Mouse (Mus musculus) neutrophil, adult 83 days (primary cell): ENCODE results near the gene Catspere2. TPM values are rescaled to one million over a fixed set of nuclear protein-coding genes. Genes with fewer than 3 reads are reported as not detected.

Experiments
- total RNA-seq, 2 experiments: library from RNA; stranded (reverse); gene quantifications; one replicate each; pipeline ENCODE4 v1.2.4; 2023

Gene Catspere2
- not detected for total RNA-seq

DNA sequence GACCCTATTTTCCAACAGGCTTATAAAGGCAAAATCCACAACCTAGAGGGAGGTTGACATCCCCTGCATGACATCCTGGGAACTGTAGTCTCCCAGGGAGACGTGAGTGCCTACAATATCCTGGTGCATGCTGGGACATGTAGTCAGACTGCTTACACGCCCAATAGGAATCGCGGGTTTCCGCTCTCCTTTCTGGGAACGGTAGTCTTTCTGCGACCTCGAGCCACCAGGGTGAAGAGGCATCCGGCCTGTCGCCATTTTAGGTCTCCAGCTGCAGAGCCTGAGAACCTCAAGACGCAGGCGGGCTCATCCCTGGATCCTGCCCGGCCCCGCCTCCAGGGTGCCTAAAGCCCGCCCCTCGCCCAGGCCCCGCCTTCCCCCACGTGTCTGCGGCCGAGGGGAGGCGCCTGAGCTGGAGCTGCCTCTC is at the start of gene Catspere2:
Gene Catspere2, plus strand, starts transcription at position 400 of the 427 bp plus-strand sequence.

DNA sequence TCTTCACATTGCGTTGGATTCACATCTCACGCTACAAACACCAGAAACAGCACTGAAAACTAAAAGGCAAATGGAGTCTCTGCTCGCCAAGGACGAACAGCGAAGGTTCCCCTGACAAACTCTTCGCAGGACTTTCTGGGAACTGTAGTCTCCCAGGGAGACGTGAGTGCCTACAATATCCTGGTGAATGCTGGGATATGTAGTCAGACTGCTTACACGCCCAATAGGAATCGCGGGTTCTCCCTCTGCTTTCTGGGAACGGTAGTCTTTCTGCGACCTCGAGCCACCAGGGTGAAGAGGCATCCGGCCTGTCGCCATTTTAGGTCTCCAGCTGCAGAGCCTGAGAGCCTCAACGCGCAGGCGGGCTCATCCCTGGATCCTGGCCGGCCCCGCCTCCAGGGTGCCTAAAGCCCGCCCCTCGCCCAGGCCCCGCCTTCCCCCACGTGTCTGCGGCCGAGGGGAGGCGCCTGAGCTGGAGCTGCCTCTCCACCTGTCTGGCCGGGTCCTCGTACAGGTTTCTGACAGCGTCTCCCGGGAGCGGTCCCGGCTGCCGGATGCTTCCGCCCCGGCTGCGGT is 204.1 kb downstream of the Catspere2 start, which contains the start of gene Desi2:
Gene Desi2, plus strand, starts transcription at position 202 of the 576 bp plus-strand sequence.

Other genes starting within 250 kb of the Catspere2 start
- 10 to 100 TPM; 60.0 to 60.9 TPM for gene Adss, start 186.9 kb upstream of the Catspere2 start, total RNA-seq
- gene Desi2, start 204.0 kb downstream of the Catspere2 start, total RNA-seq, result 1 to 10 TPM; 6.8 to 8.1 TPM